Mouse (Mus musculus) heart, postnatal 0 days (tissue): ENCODE results near the gene Coa3. TPM values are rescaled to one million over a fixed set of nuclear protein-coding genes. Genes with fewer than 3 reads are reported as not detected.
A peak's percentile ranks its signal among the peaks of the same experiment; 100 is the strongest.

Source experiments
- ATAC-seq: fragments of 200-750 bp; cut with Nextera tagmentation; 2 replicates; pipeline ENCODE4 v1.8.0; 2017; ENCODE audit warnings: low read depth, moderate number of reproducible peaks, moderate library complexity; ENCODE audit not compliant: insufficient read depth
- DNase-seq: peaks from one replicate; pipeline ENCODE4 v3.0.0-alpha.2; 2016; ENCODE audit warnings: low spot score
- H3K27ac ChIP-seq: fragments of 300-500 bp; sonication (generic); 2 replicates; pipeline ENCODE4 v1.5.1; 2014; ENCODE audit warnings: low read depth, mild to moderate bottlenecking
- H3K27me3 ChIP-seq: fragments of 300-500 bp; sonication (generic); 2 replicates; pipeline ENCODE4 v1.6.1; 2014; ENCODE audit warnings: low read length, mixed read lengths; ENCODE audit not compliant: control insufficient read depth, insufficient read depth
- H3K36me3 ChIP-seq: fragments of 300-500 bp; sonication (generic); replicated peaks from 2 replicates; pipeline ENCODE4 v1.6.1; 2014; ENCODE audit warnings: low read length, mixed read lengths; ENCODE audit not compliant: control insufficient read depth, insufficient read depth
- H3K4me1 ChIP-seq: fragments of 300-500 bp; sonication (generic); 2 replicates; pipeline ENCODE4 v1.6.1; 2014; ENCODE audit warnings: antibody characterized with exemption; ENCODE audit not compliant: control insufficient read depth, insufficient read depth
- H3K4me2 ChIP-seq: fragments of 300-500 bp; sonication (generic); 2 replicates; pipeline ENCODE4 v1.6.1; 2014; ENCODE audit warnings: low read depth, mild to moderate bottlenecking, low read length, moderate library complexity
- H3K4me3 ChIP-seq: fragments of 300-500 bp; sonication (generic); 2 replicates; pipeline ENCODE4 v1.5.1; 2014; ENCODE audit warnings: low read depth, low read length
- H3K9ac ChIP-seq: fragments of 300-500 bp; sonication (generic); replicated peaks from 2 replicates; pipeline ENCODE4 v1.6.1; 2014; ENCODE audit warnings: low read depth, low read length, mixed read lengths
- H3K9me3 ChIP-seq: fragments of 300-500 bp; sonication (generic); replicated peaks from 2 replicates; pipeline ENCODE4 v1.6.1; 2016; ENCODE audit warnings: low read length; ENCODE audit not compliant: control insufficient read depth
- CTCF ChIP-seq: IDR thresholded peaks from 2 replicates; pipeline ENCODE4 v1.5.1; 2016; ENCODE audit warnings: antibody characterized with exemption, control low read depth, low read depth
- EP300 ChIP-seq: IDR thresholded peaks from 2 replicates; pipeline ENCODE4 v1.6.1; 2016; ENCODE audit warnings: antibody characterized with exemption, low read depth
- WGBS: fragments of 180-500 bp; shearing (Covaris S2); extraction: QIAGEN DNeasy Blood & Tissue Kit; methylation state at CpG from one replicate; pipeline ENCODE4 v1.1.7; 2014; 5-methylcytosine and 5-hydroxymethylcytosine counted together
- polyA plus RNA-seq: library from polyadenylated mRNA; unstranded; fragments of >200 nt; fragmentation: Nextera tagmentation; extraction: Ambion mirVana; gene quantifications from 2 replicates; pipeline ENCODE4 v1.2.1, GENCODE M21; 2015
- total RNA-seq: library from RNA; depleted of rRNA; stranded (reverse); fragments of >200 nt; gene quantifications from 2 replicates; pipeline ENCODE4 v1.2.3, GENCODE M21; 2014; ENCODE audit warnings: low replicate concordance

The Coa3 gene
- total and polyA plus RNA-seq, 2 experiments from 2014 or later: 175 to 189 TPM

DNA sequence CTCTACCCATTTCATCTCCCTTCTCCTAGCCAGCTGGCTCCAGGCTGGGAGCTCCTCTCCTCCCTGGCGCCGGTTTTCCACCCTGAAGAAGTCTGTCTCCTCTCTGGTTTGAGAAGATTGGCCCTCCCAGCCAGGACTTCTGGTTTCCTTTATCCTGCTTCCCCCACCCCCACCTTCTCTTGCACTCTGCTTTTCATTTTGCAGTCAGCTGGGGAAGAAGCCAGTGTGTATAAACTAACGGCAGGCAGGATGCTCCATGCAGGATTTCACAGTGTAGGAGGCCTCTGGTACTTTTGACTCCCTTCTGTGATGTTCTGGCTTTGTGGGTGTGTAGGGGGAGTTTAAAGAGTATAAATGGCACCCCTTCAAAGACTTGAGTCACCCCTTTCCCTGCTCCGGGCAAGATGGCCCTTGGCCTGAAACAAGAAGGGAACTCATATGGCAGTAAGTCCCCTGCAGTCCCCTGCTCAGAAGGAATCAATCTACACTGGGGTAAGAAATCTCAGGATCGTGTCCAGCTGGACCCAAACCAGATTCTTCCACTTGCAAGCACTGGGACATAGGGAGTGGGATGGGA lies 40.8 kb downstream of the Coa3 start:
- ATAC-seq: peak; percentile 47
- Histone ChIP-seq H3K9ac (no peak overlapping the region), H3K9me3 (no peaks in the 10 kb centered on the region), H3K27ac (peak overlapping the region; percentile 81), H3K27me3 (no peaks in the 10 kb centered on the region), H3K4me1 (0 out of 2 replicates have a peak, but pooled peaks cover 10% of the 10 kb centered on the region), H3K36me3 (no peaks in the 10 kb centered on the region), H3K4me3 (no peak overlapping the region), H3K4me2 (no peak overlapping the region; the same call in 1 of the 2 replicates)
- peak; percentile 40 for DNase-seq
- TF ChIP-seq CTCF (no peak), EP300 (no peak)
- WGBS: 37% methylated on average over 5 of the region's 5 CpGs

DNA sequence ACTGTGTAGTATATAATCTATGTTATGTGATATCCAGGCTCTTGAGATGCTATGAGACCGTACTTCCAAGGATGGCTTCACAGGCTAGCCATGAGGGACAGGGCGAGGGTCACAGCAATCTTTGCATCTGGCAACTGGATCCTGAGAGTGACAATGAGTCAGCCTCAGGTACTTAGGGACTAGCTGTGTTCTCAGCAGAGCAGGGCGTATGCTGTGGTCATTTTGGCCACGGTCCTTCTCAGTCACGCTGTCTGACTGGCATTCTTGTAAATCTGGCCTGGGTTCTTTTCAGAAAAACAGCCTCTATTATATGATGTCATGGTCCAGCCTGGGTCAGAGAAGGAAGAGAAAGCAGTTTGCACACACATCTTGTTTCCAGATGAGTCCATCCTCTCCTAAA lies 42.1 kb downstream of the Coa3 start:
- Histone ChIP-seq H3K27me3 (no peaks in the 10 kb centered on the region), H3K4me2 (no peak overlapping the region), H3K4me3 (no peak overlapping the region), H3K9me3 (no peaks in the 10 kb centered on the region), H3K27ac (no peak overlapping the region), H3K36me3 (no peaks in the 10 kb centered on the region), H3K9ac (no peak overlapping the region), H3K4me1 (0 out of 2 replicates have a peak, but pooled peaks cover 10% of the 10 kb centered on the region)
- DNase-seq (no peak), ATAC-seq (no peak)
- TF ChIP-seq EP300: no peak
- TF ChIP-seq CTCF: no peak
- 83% methylated on average over 5 of the region's 5 CpGs for WGBS

- ATAC-seq (no peak), DNase-seq (no peak)
- TF ChIP-seq EP300 (no peak), CTCF (no peak)
- no peaks in the 10 kb centered on the region for H3K27me3 ChIP-seq
- H3K4me1 ChIP-seq: 0 out of 2 replicates have a peak, but pooled peaks cover 10% of the 10 kb centered on the region
- no peak overlapping the region for H3K9ac ChIP-seq
- no peaks in the 10 kb centered on the region for H3K9me3 ChIP-seq
- no peak overlapping the region for H3K27ac ChIP-seq
- no peaks in the 10 kb centered on the region for H3K36me3 ChIP-seq
- H3K4me3 ChIP-seq: no peak overlapping the region
- H3K4me2 ChIP-seq: no peak overlapping the region
Measured at GRCm38 (mm10) chr11:101235429-101235828, 43.5 kb downstream of the Coa3 start.

GRCm38 (mm10) chr11:101234124-101234523 lies 44.8 kb downstream of the Coa3 start:
- Histone ChIP-seq H3K9ac (no peak overlapping the region), H3K27ac (no peak overlapping the region), H3K4me2 (no peak overlapping the region), H3K27me3 (no peaks in the 10 kb centered on the region), H3K9me3 (no peaks in the 10 kb centered on the region), H3K4me1 (0 out of 2 replicates have a peak, but pooled peaks cover 10% of the 10 kb centered on the region), H3K36me3 (no peaks in the 10 kb centered on the region), H3K4me3 (no peak overlapping the region)
- no peak for DNase-seq
- no peak for ATAC-seq
- TF ChIP-seq EP300: no peak
- no peak for TF ChIP-seq CTCF

DNA sequence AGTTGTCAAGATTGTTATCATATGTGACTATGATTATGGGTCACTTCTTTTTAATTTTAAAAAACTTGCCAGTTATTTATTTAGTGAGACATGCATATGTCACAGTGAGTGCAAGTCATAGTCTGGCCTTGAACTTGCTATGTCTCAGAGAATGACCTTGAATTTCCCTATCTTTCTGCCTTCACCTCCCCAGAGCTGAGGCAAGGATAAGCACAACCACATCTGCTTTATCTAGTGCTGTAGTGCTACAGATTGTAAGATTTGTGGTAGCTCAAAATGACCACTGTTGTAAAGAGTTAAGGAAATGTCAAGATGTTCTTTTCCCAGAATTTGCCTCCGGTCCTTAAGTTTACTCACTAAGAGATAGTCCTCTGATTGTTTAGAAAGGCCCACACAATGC lies 45.7 kb downstream of the Coa3 start:
- no peaks in the 10 kb centered on the region for H3K9me3 ChIP-seq
- H3K27ac ChIP-seq: no peak overlapping the region
- no peaks in the 10 kb centered on the region for H3K36me3 ChIP-seq
- H3K4me1 ChIP-seq: 0 out of 2 replicates have a peak, but pooled peaks cover 9% of the 10 kb centered on the region
- ATAC-seq (no peak), DNase-seq (no peak)
- H3K4me3 ChIP-seq: no peak overlapping the region
- no peaks in the 10 kb centered on the region for H3K27me3 ChIP-seq
- WGBS: 76% methylated on average over 1 of the region's 1 CpGs
- no peak overlapping the region for H3K9ac ChIP-seq
- no peak overlapping the region for H3K4me2 ChIP-seq
- no peak for TF ChIP-seq EP300
- TF ChIP-seq CTCF: no peak
